Mouse (Mus musculus) hindbrain, embryonic 13.5 days (tissue): Measurements from ENCODE around the gene Gm6367. TPM values are rescaled to one million over a fixed set of nuclear protein-coding genes. Genes with fewer than 3 reads are reported as not detected.
"Not testable (repeated sequence)": the region's sequence is repeated elsewhere in the genome, so short reads cannot be mapped to it uniquely, and the experiment has no call there.

ENCODE experiments used
- ATAC-seq: fragments of 200-750 bp; cut with Nextera tagmentation; 2 replicates; pipeline ENCODE4 v1.8.0; 2017; ENCODE audit warnings: moderate TSS enrichment; ENCODE audit not compliant: low FRiP score
- H3K27ac ChIP-seq: fragments of 300-500 bp; sonication (generic); 2 replicates; pipeline ENCODE4 v1.5.1; 2015; ENCODE audit warnings: inconsistent platforms, mild to moderate bottlenecking, moderate library complexity
- H3K27me3 ChIP-seq: fragments of 300-500 bp; sonication (generic); 2 replicates; pipeline ENCODE4 v1.6.1; 2015; ENCODE audit warnings: mild to moderate bottlenecking, inconsistent platforms
- H3K36me3 ChIP-seq: fragments of 300-500 bp; sonication (generic); 2 replicates; pipeline ENCODE4 v1.6.1; 2015; ENCODE audit warnings: mild to moderate bottlenecking, inconsistent platforms
- H3K4me1 ChIP-seq: fragments of 300-500 bp; sonication (generic); replicated peaks from 2 replicates; pipeline ENCODE4 v1.6.1; 2015; ENCODE audit warnings: inconsistent platforms
- H3K4me2 ChIP-seq: fragments of 300-500 bp; sonication (generic); 2 replicates; pipeline ENCODE4 v1.6.1; 2015; ENCODE audit warnings: inconsistent platforms, mild to moderate bottlenecking, moderate library complexity
- H3K4me3 ChIP-seq: fragments of 300-500 bp; sonication (generic); 2 replicates; pipeline ENCODE4 v1.5.1; 2015; ENCODE audit warnings: mild to moderate bottlenecking, inconsistent platforms
- H3K9ac ChIP-seq: fragments of 300-500 bp; sonication (generic); 2 replicates; pipeline ENCODE4 v1.6.1; 2015; ENCODE audit warnings: mild to moderate bottlenecking, inconsistent platforms
- H3K9me3 ChIP-seq: fragments of 300-500 bp; sonication (generic); 2 replicates; pipeline ENCODE4 v1.6.1; 2016; ENCODE audit warnings: inconsistent platforms
- WGBS: fragments of 180-500 bp; shearing (Covaris S2); methylation state at CpG from one replicate; pipeline ENCODE4 v1.1.7; 2015; 5-methylcytosine and 5-hydroxymethylcytosine counted together
- polyA plus RNA-seq: library from polyadenylated mRNA; unstranded; fragments of >200 nt; fragmentation: Nextera tagmentation; extraction: Ambion mirVana; gene quantifications from 2 replicates; pipeline ENCODE4 v1.2.1, GENCODE M21; 2015

The Gm6367 gene
- polyA plus RNA-seq = not detected in 2 replicates

GRCm38 (mm10) chr5:94988326-94988725, at the start of gene Gm6367:
Gene Gm6367 (plus strand): TSS chr5:94988626.
- H3K27me3 ChIP-seq, H3K9me3 ChIP-seq, H3K27ac ChIP-seq, H3K36me3 ChIP-seq, H3K4me3 ChIP-seq, H3K4me1 ChIP-seq, H3K9ac ChIP-seq, H3K4me2 ChIP-seq, ATAC-seq: not testable (repeated sequence)
- no CpG with 5 or more reads among the region's 2 CpGs for WGBS

Other genes with a start within 250 kb of the Gm6367 start
- not detected in 2 replicates for gene Gm3183, start 123.2 kb upstream of the Gm6367 start, polyA plus RNA-seq
- gene Gm7942, start 118.3 kb downstream of the Gm6367 start, polyA plus RNA-seq = not detected in 2 replicates
- gene Gm16513, start 194.0 kb downstream of the Gm6367 start, polyA plus RNA-seq = not detected in 2 replicates